ENCODE assay signal across 31 mouse cellular contexts in genomic region chr3:14804906-14805305, GRCm38 (mm10). TPM values are rescaled to one million over a fixed set of nuclear protein-coding genes. Genes with fewer than 3 reads are reported as not detected.
"Had no signal": no experiment of that assay in that cellular context is flagged by ENCODE, and none has a peak within 500 bp of the region (broad histone marks: within the 10 kb centered on the region; RNA-seq: fewer than 3 reads in every experiment).

No protein-coding gene starts in this region.

- H3K9me3 ChIP-seq: heart, embryonic 10.5 days; heart, embryonic 12.5 days; hindbrain, embryonic 13.5 days; hindbrain, embryonic 15.5 days; limb, embryonic 10.5 days; limb, embryonic 12.5 days; liver, embryonic 13.5 days had no signal

- H3K27me3 ChIP-seq: heart, embryonic 12.5 days; hindbrain, embryonic 13.5 days; hindbrain, embryonic 15.5 days; limb, embryonic 12.5 days; liver, embryonic 13.5 days had no signal

- H3K4me1 ChIP-seq: heart, embryonic 10.5 days; heart, embryonic 12.5 days; hindbrain, embryonic 13.5 days; hindbrain, embryonic 15.5 days; limb, embryonic 10.5 days; limb, embryonic 12.5 days; liver, embryonic 13.5 days had no signal

- H3K9ac ChIP-seq: heart, embryonic 12.5 days; hindbrain, embryonic 13.5 days; hindbrain, embryonic 15.5 days; limb, embryonic 12.5 days; liver, embryonic 13.5 days had no signal

- ATAC-seq: hindbrain, postnatal 0 days had no signal

- H3K4me2 ChIP-seq: heart, embryonic 12.5 days; hindbrain, embryonic 13.5 days; hindbrain, embryonic 15.5 days; limb, embryonic 12.5 days; liver, embryonic 11.5 days; liver, embryonic 13.5 days had no signal

- H3K4me3 ChIP-seq: heart, embryonic 10.5 days; heart, embryonic 12.5 days; hindbrain, embryonic 13.5 days; hindbrain, embryonic 15.5 days; layer of hippocampus, adult 2 months; left cerebral cortex, adult 2 months; limb, embryonic 10.5 days; limb, embryonic 12.5 days; liver, embryonic 13.5 days had no signal

- DNase-seq: gastrocnemius, postnatal 10 days; gastrocnemius, postnatal 36 days; heart, adult 18-20 months; heart, postnatal 14 days; heart, postnatal 36 days; kidney, adult 18-20 months; kidney, adult 8-10 months; kidney, postnatal 10 days; kidney, postnatal 25 days; kidney, postnatal 4 days; liver; liver, embryonic 13.5 days had no signal

- H3K27ac ChIP-seq: heart, embryonic 10.5 days; hindbrain, embryonic 13.5 days; hindbrain, embryonic 15.5 days; hindbrain, postnatal 0 days; layer of hippocampus, adult 2 months; left cerebral cortex, adult 2 months; limb, embryonic 10.5 days; limb, embryonic 12.5 days; liver, embryonic 13.5 days had no signal

- H3K36me3 ChIP-seq: heart, embryonic 10.5 days; heart, embryonic 12.5 days; hindbrain, embryonic 13.5 days; hindbrain, embryonic 15.5 days; limb, embryonic 10.5 days; limb, embryonic 12.5 days; liver, embryonic 13.5 days had no signal

RNA-seq across cellular contexts. Expression of gene Car1, which starts 3.3 kb away (rescaled TPM):
- total RNA-seq: heart, adult 18-20 months; heart, adult 8-10 months; heart, postnatal 14 days; heart, postnatal 36 days; hindbrain, postnatal 0 days; layer of hippocampus, adult 2 months; layer of hippocampus, postnatal 10 days; layer of hippocampus, postnatal 25 days; left cerebral cortex, adult 2 months; left cerebral cortex, postnatal 14 days had no signal
- polyA plus RNA-seq: heart, embryonic 16.5 days; hindbrain, embryonic 11.5 days; hindbrain, embryonic 13.5 days; hindbrain, embryonic 15.5 days; intestine, embryonic 14.5 days; kidney, embryonic 14.5 days; kidney, embryonic 16.5 days; limb, embryonic 10.5 days; limb, embryonic 12.5 days had no signal
